1 mouse cellular context compared by ENCODE assay signal in genomic region chr7:133715387-133715786, GRCm38 (mm10).
TF ChIP-seq lines count a peak whose summit lies in the region.

No protein-coding gene starts in this region.

TF ChIP-seq in CH12.LX, 34 proteins besides CTCF, POLR2A, EP300 and RAD21:
- TF ChIP-seq MAFK (IDR thresholded peaks at IDR 0.05; ENCODE audit: insufficient replicate concordance, low read length): no peak
- no peak for TF ChIP-seq GABPA (IDR thresholded peaks at IDR 0.05; ENCODE audit: insufficient replicate concordance, low read depth, low read length)
- TF ChIP-seq USF1 (IDR thresholded peaks at IDR 0.05; ENCODE audit: low read depth, low read length): no peak
- TF ChIP-seq JUND (conservative IDR thresholded peaks at IDR 0.05; ENCODE audit: low read depth, low read length): no peak
- no peak for TF ChIP-seq ELF1 (IDR thresholded peaks at IDR 0.05; ENCODE audit: low read depth, low read length)
- no peak for TF ChIP-seq SIN3A (IDR thresholded peaks at IDR 0.05; ENCODE audit: low read length)
- TF ChIP-seq TBP (conservative IDR thresholded peaks at IDR 0.05; ENCODE audit: low read depth, low read length): no peak
- no peak for TF ChIP-seq SMC3 (IDR thresholded peaks at IDR 0.05; ENCODE audit: low read depth, low read length)
- no peak for TF ChIP-seq HCFC1 (IDR thresholded peaks at IDR 0.05; ENCODE audit: low read depth, low read length)
- TF ChIP-seq TCF12 (IDR thresholded peaks at IDR 0.05; ENCODE audit: low read depth, low read length): no peak
- no peak for TF ChIP-seq PAX5 (IDR thresholded peaks at IDR 0.05; ENCODE audit: low read length)
- no peak for TF ChIP-seq MYC (IDR thresholded peaks at IDR 0.05; ENCODE audit: low read depth, low read length)
- no peak for TF ChIP-seq ETS1 (conservative IDR thresholded peaks at IDR 0.05; ENCODE audit: low read depth, low read length)
- TF ChIP-seq BHLHE40 (IDR thresholded peaks at IDR 0.05; ENCODE audit: low read depth, low read length): no peak
- TF ChIP-seq CHD2 (IDR thresholded peaks at IDR 0.05; ENCODE audit: low read length): no peak
- TF ChIP-seq MAX (IDR thresholded peaks at IDR 0.05; ENCODE audit: low read length): no peak
- no peak for TF ChIP-seq E2F4 (IDR thresholded peaks at IDR 0.05; ENCODE audit: insufficient replicate concordance, low read depth, low read length)
- TF ChIP-seq ZNF384 (IDR thresholded peaks at IDR 0.05; ENCODE audit: low read depth, low read length): no peak
- TF ChIP-seq MXI1 (IDR thresholded peaks at IDR 0.05; ENCODE audit: low read depth, low read length): no peak
- TF ChIP-seq NELFE (IDR thresholded peaks at IDR 0.05; ENCODE audit: low read depth, low read length): no peak
